Mouse (Mus musculus): Measurements from ENCODE around the gene Tas2r143. TPM values are rescaled to one million over a fixed set of nuclear protein-coding genes. Genes with fewer than 3 reads are reported as not detected.

Tas2r143 gene
- total and polyA plus RNA-seq, 2 experiments from 2014 or later, result not detected

GRCm38 (mm10) chr6:42358901-42359300 lies 41.1 kb upstream of the Tas2r143 start:
- Histone ChIP-seq H3K27ac (ENCODE audit: low read depth, low read length) (no peak overlapping the region), H3K36me3 (ENCODE audit: insufficient read depth, low read length) (peaks cover 36% of the 10 kb centered on the region)
- no peak for ATAC-seq (ENCODE audit: low FRiP score)

GRCm38 (mm10) chr6:42359364-42360147 lies 40.5 kb upstream of the Tas2r143 start:
- DNase-seq (ENCODE audit: low spot score) (no peak), ATAC-seq (ENCODE audit: low FRiP score) (no peak)
- H3K4me3 ChIP-seq (ENCODE audit: low read depth, low read length), result no peak overlapping the region
- no peaks in the 10 kb centered on the region for H3K27me3 ChIP-seq (ENCODE audit: insufficient read depth, low read length)
- no peak for TF ChIP-seq CTCF (IDR thresholded peaks at IDR 0.05)
- 71% methylated on average over 9 of the region's 9 CpGs for WGBS
- H3K9me3 ChIP-seq (ENCODE audit: low read length), result no peaks in the 10 kb centered on the region
- H3K4me1 ChIP-seq (ENCODE audit: insufficient read depth, low read length), result 0 out of 2 replicates have a peak, but pooled peaks cover 2% of the 10 kb centered on the region
- H3K36me3 ChIP-seq (ENCODE audit: insufficient read depth, low read length), result peaks cover 36% of the 10 kb centered on the region
- no peak overlapping the region for H3K4me2 ChIP-seq (ENCODE audit: low read depth, low read length, poor library complexity, severe bottlenecking)
- no peak overlapping the region for H3K9ac ChIP-seq (replicated peaks; ENCODE audit: low read length, poor library complexity, severe bottlenecking)
- H3K27ac ChIP-seq (ENCODE audit: low read depth, low read length), result no peak overlapping the region

More at GRCm38 (mm10) chr6:42358901-42359300, 41.1 kb upstream of the Tas2r143 start:
- Histone ChIP-seq H3K4me3 (ENCODE audit: low read depth, low read length) (no peak overlapping the region), H3K27me3 (ENCODE audit: insufficient read depth, low read length) (no peaks in the 10 kb centered on the region), H3K9me3 (ENCODE audit: low read length) (no peaks in the 10 kb centered on the region), H3K4me2 (ENCODE audit: low read depth, low read length, poor library complexity, severe bottlenecking) (no peak overlapping the region), H3K4me1 (ENCODE audit: insufficient read depth, low read length) (0 out of 2 replicates have a peak, but pooled peaks cover 2% of the 10 kb centered on the region), H3K9ac (replicated peaks; ENCODE audit: low read length, poor library complexity, severe bottlenecking) (no peak overlapping the region)
- 94% methylated on average over 12 of the region's 12 CpGs for WGBS
- no peak for TF ChIP-seq CTCF (IDR thresholded peaks at IDR 0.05)
- DNase-seq (ENCODE audit: low spot score), result no peak

- no peak overlapping the region for H3K9ac ChIP-seq (replicated peaks; ENCODE audit: low read length, poor library complexity, severe bottlenecking)
- H3K4me2 ChIP-seq (ENCODE audit: low read depth, low read length, poor library complexity, severe bottlenecking), result no peak overlapping the region
- 0 out of 2 replicates have a peak, but pooled peaks cover 2% of the 10 kb centered on the region for H3K4me1 ChIP-seq (ENCODE audit: insufficient read depth, low read length)
- peaks cover 36% of the 10 kb centered on the region for H3K36me3 ChIP-seq (ENCODE audit: insufficient read depth, low read length)
- H3K9me3 ChIP-seq (ENCODE audit: low read length), result no peaks in the 10 kb centered on the region
- TF ChIP-seq CTCF (IDR thresholded peaks at IDR 0.05), result no peak
- no peaks in the 10 kb centered on the region for H3K27me3 ChIP-seq (ENCODE audit: insufficient read depth, low read length)
- H3K27ac ChIP-seq (ENCODE audit: low read depth, low read length), result no peak overlapping the region
- ATAC-seq (ENCODE audit: low FRiP score) (no peak), DNase-seq (ENCODE audit: low spot score) (no peak)
- H3K4me3 ChIP-seq (ENCODE audit: low read depth, low read length), result no peak overlapping the region
- whole genome bisulfite sequencing, result 92% methylated on average over 6 of the region's 6 CpGs
Measured at GRCm38 (mm10) chr6:42360231-42360840, 39.7 kb upstream of the Tas2r143 start.

DNA sequence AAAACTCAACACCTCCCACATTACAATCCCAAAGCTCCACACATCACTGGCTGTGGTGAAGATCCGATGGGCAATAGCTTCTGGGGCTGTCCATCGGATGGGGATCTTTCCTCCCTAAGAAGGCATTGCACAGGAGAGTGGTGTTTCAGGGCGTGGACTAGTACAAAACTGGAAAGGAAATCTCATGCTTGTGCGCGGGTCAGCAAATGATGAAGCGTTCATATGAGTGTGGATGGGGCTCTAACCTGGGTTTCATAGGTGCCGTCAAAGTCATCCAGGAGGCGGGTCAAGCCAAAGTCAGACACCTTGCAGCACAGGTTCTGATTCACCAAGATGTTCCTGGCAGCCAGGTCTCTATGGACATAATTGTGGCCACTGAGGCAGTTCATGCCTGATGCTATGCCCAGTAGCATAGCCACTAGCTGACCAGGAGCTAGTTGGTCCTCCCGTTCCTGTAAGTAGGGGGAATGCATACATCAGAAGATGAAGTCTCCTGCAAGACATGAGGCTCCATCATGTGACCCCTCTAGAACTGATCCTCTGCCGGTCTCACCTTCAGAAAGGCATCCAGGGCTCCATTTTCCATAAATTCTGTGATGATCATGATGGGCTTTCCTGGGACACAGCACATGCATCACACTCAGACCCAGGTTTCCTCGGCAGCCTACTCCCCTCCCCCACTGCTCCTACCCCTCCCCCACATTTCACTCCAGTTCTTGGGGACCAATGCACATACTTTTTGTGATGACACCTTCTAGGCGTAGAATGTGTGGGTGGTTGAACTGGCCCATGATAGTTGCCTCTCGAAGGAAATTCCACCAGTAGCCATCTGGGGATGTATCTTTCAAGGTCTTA lies 38.8 kb upstream of the Tas2r143 start:
- H3K4me2 ChIP-seq (ENCODE audit: low read depth, low read length, poor library complexity, severe bottlenecking), result no peak overlapping the region
- TF ChIP-seq CTCF (IDR thresholded peaks at IDR 0.05), result no peak
- H3K4me1 ChIP-seq (ENCODE audit: insufficient read depth, low read length), result 0 out of 2 replicates have a peak, but pooled peaks cover 2% of the 10 kb centered on the region
- DNase-seq (ENCODE audit: low spot score) (no peak), ATAC-seq (ENCODE audit: low FRiP score) (no peak)
- peaks cover 27% of the 10 kb centered on the region for H3K36me3 ChIP-seq (ENCODE audit: insufficient read depth, low read length)
- H3K27me3 ChIP-seq (ENCODE audit: insufficient read depth, low read length), result no peaks in the 10 kb centered on the region
- H3K9ac ChIP-seq (replicated peaks; ENCODE audit: low read length, poor library complexity, severe bottlenecking), result no peak overlapping the region
- H3K4me3 ChIP-seq (ENCODE audit: low read depth, low read length), result no peak overlapping the region
- WGBS, result 94% methylated on average over 13 of the region's 13 CpGs
- no peaks in the 10 kb centered on the region for H3K9me3 ChIP-seq (ENCODE audit: low read length)
- no peak overlapping the region for H3K27ac ChIP-seq (ENCODE audit: low read depth, low read length)

DNA sequence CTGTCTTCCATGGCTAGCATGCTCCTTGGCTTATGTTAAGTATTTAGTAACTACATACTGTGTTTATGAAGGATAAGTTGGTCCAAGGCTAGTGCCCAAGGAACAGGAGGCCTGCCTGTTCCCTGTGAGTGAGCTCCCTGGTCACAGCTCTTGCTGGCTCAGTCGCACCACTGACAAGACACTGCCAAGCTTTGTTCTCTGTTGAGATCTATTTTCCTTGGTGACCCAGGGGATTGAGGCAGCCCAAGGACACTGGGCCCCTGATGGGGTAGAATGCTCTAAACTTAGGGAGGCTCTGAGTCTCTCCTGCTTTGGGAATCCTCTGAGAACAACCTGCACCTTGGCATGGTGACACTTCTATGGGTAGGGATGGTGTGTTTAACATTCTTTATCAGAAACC lies 38.0 kb upstream of the Tas2r143 start:
- no peak overlapping the region for H3K27ac ChIP-seq (ENCODE audit: low read depth, low read length)
- peaks cover 23% of the 10 kb centered on the region for H3K36me3 ChIP-seq (ENCODE audit: insufficient read depth, low read length)
- TF ChIP-seq CTCF (IDR thresholded peaks at IDR 0.05), result no peak
- H3K9ac ChIP-seq (replicated peaks; ENCODE audit: low read length, poor library complexity, severe bottlenecking), result no peak overlapping the region
- 0 out of 2 replicates have a peak, but pooled peaks cover 2% of the 10 kb centered on the region for H3K4me1 ChIP-seq (ENCODE audit: insufficient read depth, low read length)
- H3K4me2 ChIP-seq (ENCODE audit: low read depth, low read length, poor library complexity, severe bottlenecking), result no peak overlapping the region
- H3K27me3 ChIP-seq (ENCODE audit: insufficient read depth, low read length), result no peaks in the 10 kb centered on the region
- no peak overlapping the region for H3K4me3 ChIP-seq (ENCODE audit: low read depth, low read length)
- no peak for DNase-seq (ENCODE audit: low spot score)
- H3K9me3 ChIP-seq (ENCODE audit: low read length), result no peaks in the 10 kb centered on the region
- no peak for ATAC-seq (ENCODE audit: low FRiP score)
- 59% methylated on average over 1 of the region's 1 CpGs for WGBS

Measured in midbrain, postnatal 0 days (tissue).